13 mouse cellular contexts compared by ENCODE assay signal in the genomic region with DNA sequence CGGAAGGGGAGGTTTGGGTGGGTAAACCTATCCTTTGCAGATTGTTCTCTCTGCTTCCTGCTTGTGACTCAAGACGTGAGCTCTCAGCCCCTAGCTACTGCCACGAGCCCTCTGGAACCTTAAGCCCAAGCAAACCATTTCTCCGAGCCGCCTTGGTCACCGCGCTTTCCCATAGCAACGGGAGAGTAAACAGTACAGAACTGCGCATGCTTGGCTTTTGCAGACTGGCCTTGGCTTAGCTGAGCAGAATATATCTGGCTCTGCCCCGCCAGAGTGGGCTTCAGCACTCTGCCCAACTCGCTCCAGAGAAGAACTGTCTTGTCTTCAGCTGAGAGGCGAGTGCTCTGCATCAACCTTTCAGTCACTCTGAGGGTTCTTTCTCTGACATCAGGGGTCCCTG.
DNase-seq lines count a peak whose midpoint lies in the region; ATAC-seq and TF ChIP-seq lines count a peak whose summit lies in the region.
"Had no signal": no experiment of that assay in that cellular context is flagged by ENCODE, and none has a peak within 500 bp of the region (broad histone marks: within the 10 kb centered on the region; RNA-seq: fewer than 3 reads in every experiment).

No protein-coding gene starts in this region.

- no peaks in the 10 kb centered on the region for H3K9me3 ChIP-seq in hindbrain, embryonic 15.5 days
- H3K9me3 ChIP-seq in hindbrain, embryonic 14.5 days (ENCODE audit: control insufficient read depth, low read length): no peaks in the 10 kb centered on the region
- H3K9me3 ChIP-seq in neural tube, embryonic 13.5 days: no peaks in the 10 kb centered on the region
- no peaks in the 10 kb centered on the region for H3K9me3 ChIP-seq in neural tube, embryonic 15.5 days (replicated peaks)
- H3K9me3 ChIP-seq: embryonic facial prominence, embryonic 13.5 days; heart, embryonic 10.5 days had no signal

- H3K27ac ChIP-seq in hindbrain, embryonic 15.5 days (replicated peaks): no peak overlapping the region
- no peak overlapping the region for H3K27ac ChIP-seq in hindbrain, embryonic 14.5 days
- 0 out of 2 replicates have a peak overlapping the region, but pooled peaks have one; percentile 7 for H3K27ac ChIP-seq in neural tube, embryonic 13.5 days (replicated peaks)
- H3K27ac ChIP-seq in neural tube, embryonic 15.5 days (replicated peaks): peak overlapping the region; percentile 6
- no peak overlapping the region for H3K27ac ChIP-seq in thymus, adult 2 months (ENCODE audit: control insufficient read depth, insufficient read depth, low read length)
- H3K27ac ChIP-seq: embryonic facial prominence, embryonic 13.5 days; heart, embryonic 10.5 days; liver, embryonic 12.5 days had no signal

- 64% methylated on average over 12 of the region's 12 CpGs for WGBS in hindbrain, embryonic 15.5 days
- 72% methylated on average over 12 of the region's 12 CpGs for WGBS in hindbrain, embryonic 14.5 days
- WGBS in neural tube, embryonic 13.5 days: 62% methylated on average over 12 of the region's 12 CpGs
- WGBS in neural tube, embryonic 15.5 days: 69% methylated on average over 12 of the region's 12 CpGs
- WGBS in thymus, adult 2 months: 76% methylated on average over 12 of the region's 12 CpGs

- no peak for TF ChIP-seq CTCF in thymus, adult 2 months (IDR thresholded peaks at IDR 0.05; ENCODE audit: borderline replicate concordance, control insufficient read depth, extremely low read depth, insufficient read depth, low read length, poor library complexity)

- H3K36me3 ChIP-seq in hindbrain, embryonic 15.5 days: no peaks in the 10 kb centered on the region
- H3K36me3 ChIP-seq in hindbrain, embryonic 14.5 days (replicated peaks; ENCODE audit: control insufficient read depth, insufficient read depth): no peaks in the 10 kb centered on the region
- no peaks in the 10 kb centered on the region for H3K36me3 ChIP-seq in neural tube, embryonic 13.5 days
- H3K36me3 ChIP-seq in neural tube, embryonic 15.5 days: no peaks in the 10 kb centered on the region
- no peaks in the 10 kb centered on the region for H3K36me3 ChIP-seq in thymus, adult 2 months (ENCODE audit: control insufficient read depth, insufficient read depth, low read length)
- H3K36me3 ChIP-seq: embryonic facial prominence, embryonic 13.5 days; heart, embryonic 10.5 days; liver, embryonic 12.5 days had no signal

- H3K4me3 ChIP-seq in hindbrain, embryonic 15.5 days: no peak overlapping the region
- no peak overlapping the region for H3K4me3 ChIP-seq in hindbrain, embryonic 14.5 days (replicated peaks; ENCODE audit: low read length)
- no peak overlapping the region for H3K4me3 ChIP-seq in neural tube, embryonic 13.5 days
- no peak overlapping the region for H3K4me3 ChIP-seq in neural tube, embryonic 15.5 days (replicated peaks)
- no peak overlapping the region for H3K4me3 ChIP-seq in thymus, adult 2 months (ENCODE audit: control insufficient read depth, insufficient read depth, low read length)
- H3K4me3 ChIP-seq: embryonic facial prominence, embryonic 13.5 days; heart, embryonic 10.5 days; liver, embryonic 12.5 days had no signal

- DNase-seq in hindbrain, embryonic 14.5 days (ENCODE audit: low spot score): no peak
- DNase-seq in neural tube, embryonic 10.5 days (ENCODE audit: extremely low spot score, low spot score): no peak
- peak; percentile 54 for DNase-seq in adrenal gland, postnatal 25 days
- no peak for DNase-seq in thymus, adult 2 months
- no peak for DNase-seq in liver
- DNase-seq: kidney, adult 2 months; right cerebral cortex, adult 18-20 months had no signal

- no peak overlapping the region for H3K4me2 ChIP-seq in hindbrain, embryonic 15.5 days
- no peak overlapping the region for H3K4me2 ChIP-seq in hindbrain, embryonic 14.5 days (replicated peaks)
- H3K4me2 ChIP-seq in neural tube, embryonic 13.5 days: no peak overlapping the region
- H3K4me2 ChIP-seq in neural tube, embryonic 15.5 days: no peak overlapping the region
- H3K4me2 ChIP-seq: embryonic facial prominence, embryonic 13.5 days; liver, embryonic 12.5 days had no signal

- peaks cover 38% of the 10 kb centered on the region for H3K4me1 ChIP-seq in hindbrain, embryonic 15.5 days (replicated peaks)
- peaks cover 28% of the 10 kb centered on the region for H3K4me1 ChIP-seq in hindbrain, embryonic 14.5 days (replicated peaks; ENCODE audit: control insufficient read depth, insufficient read depth, low read length)
- peaks cover 45% of the 10 kb centered on the region for H3K4me1 ChIP-seq in neural tube, embryonic 13.5 days (replicated peaks)
- peaks cover 42% of the 10 kb centered on the region for H3K4me1 ChIP-seq in neural tube, embryonic 15.5 days
- H3K4me1 ChIP-seq in thymus, adult 2 months (replicated peaks; ENCODE audit: control insufficient read depth, insufficient read depth, low read length): no peaks in the 10 kb centered on the region

- peak; percentile 55; the same call in 1 of the 2 replicates for ATAC-seq in hindbrain, embryonic 15.5 days (ENCODE audit: low FRiP score, low read depth)
- no peak for ATAC-seq in hindbrain, embryonic 14.5 days (ENCODE audit: low FRiP score)
- no peak for ATAC-seq in neural tube, embryonic 13.5 days (ENCODE audit: low read depth)
- ATAC-seq in neural tube, embryonic 15.5 days (ENCODE audit: low FRiP score): no peak
- ATAC-seq: liver, embryonic 12.5 days had no signal

- no peak for TF ChIP-seq POLR2A in thymus, adult 2 months (IDR thresholded peaks at IDR 0.05; ENCODE audit: control insufficient read depth, extremely low read depth, insufficient read depth, low read length, poor library complexity)

- H3K27me3 ChIP-seq in hindbrain, embryonic 15.5 days: no peaks in the 10 kb centered on the region
- H3K27me3 ChIP-seq in hindbrain, embryonic 14.5 days (ENCODE audit: control insufficient read depth, insufficient read depth, low read length): no peaks in the 10 kb centered on the region
- H3K27me3 ChIP-seq in neural tube, embryonic 13.5 days: no peaks in the 10 kb centered on the region
- no peaks in the 10 kb centered on the region for H3K27me3 ChIP-seq in neural tube, embryonic 15.5 days (replicated peaks)
- H3K27me3 ChIP-seq in thymus, adult 2 months (ENCODE audit: control insufficient read depth, insufficient read depth, low read length): no peaks in the 10 kb centered on the region
- H3K27me3 ChIP-seq: embryonic facial prominence, embryonic 13.5 days; liver, embryonic 12.5 days had no signal

- H3K9ac ChIP-seq in hindbrain, embryonic 15.5 days: no peak overlapping the region
- H3K9ac ChIP-seq in hindbrain, embryonic 14.5 days: no peak overlapping the region
- H3K9ac ChIP-seq in neural tube, embryonic 13.5 days: no peak overlapping the region
- H3K9ac ChIP-seq in neural tube, embryonic 15.5 days (replicated peaks): no peak overlapping the region
- H3K9ac ChIP-seq: embryonic facial prominence, embryonic 13.5 days; liver, embryonic 12.5 days had no signal

Comparison
In these comparisons a context has a peak if more than half of its experiments do, and no peak if none do; other contexts are left out.
1. H3K27ac ChIP-seq: peak in neural tube, embryonic 13.5 days (single experiment) and neural tube, embryonic 15.5 days (single experiment); none in hindbrain, embryonic 15.5 days (single experiment), hindbrain, embryonic 14.5 days (single experiment) and thymus, adult 2 months (single experiment).